Mouse (Mus musculus) liver, embryonic 11.5 days (tissue): ENCODE measurements around the gene Gm4756. TPM values are rescaled to one million over a fixed set of nuclear protein-coding genes. Genes with fewer than 3 reads are reported as not detected.

Experiments
- polyA plus RNA-seq: library from polyadenylated mRNA; unstranded; fragments of >200 nt; fragmentation: Nextera tagmentation; extraction: Ambion mirVana; gene quantifications from 2 replicates; pipeline ENCODE4 v1.2.1, GENCODE M21; 2014

Gene Gm4756
- polyA plus RNA-seq, 1 experiment from 2014 or later: not detected

Other genes with a start within 250 kb of the Gm4756 start
- gene Rtn1, start 240.6 kb downstream of the Gm4756 start, polyA plus RNA-seq: 3.6 and 4.3 TPM in 2 replicates
- gene Lrrc9, start 207.8 kb downstream of the Gm4756 start, polyA plus RNA-seq: 0.34 and 0.58 TPM in 2 replicates
- gene Pcnx4, start 113.3 kb downstream of the Gm4756 start, polyA plus RNA-seq: 6.5 and 7.1 TPM in 2 replicates
- gene Dhrs7, start 15.2 kb upstream of the Gm4756 start, polyA plus RNA-seq: 12.6 and 13.7 TPM in 2 replicates
- 46.4 and 48.8 TPM in 2 replicates for gene Ppm1a, start 107.8 kb upstream of the Gm4756 start, polyA plus RNA-seq